Mouse (Mus musculus) embryonic fibroblast, embryonic 13.5 days (primary cell): ENCODE measurements around the gene Socs3.

ENCODE experiments used
- CTCF ChIP-seq: IDR thresholded peaks from 2 replicates; pipeline ENCODE4 v1.5.1; 2011; ENCODE audit warnings: mild to moderate bottlenecking, control low read depth, low read length, moderate library complexity, borderline replicate concordance; ENCODE audit not compliant: insufficient read depth
- POLR2A ChIP-seq: IDR thresholded peaks from 2 replicates; pipeline ENCODE4 v1.6.1; 2011; ENCODE audit warnings: low read depth, mild to moderate bottlenecking, control low read depth, low read length, moderate library complexity

- TF ChIP-seq CTCF (no peak), POLR2A (no peak)
Observed at GRCm38 (mm10) chr11:117960601-117961000, 9.2 kb downstream of the Socs3 start.
